Mouse (Mus musculus) 3134 (cell line): ENCODE data around the gene Caprin1.

Experiments
- DNase-seq: peaks from one replicate; pipeline ENCODE4 v3.0.0-alpha.2; 2011; ENCODE audit warnings: low spot score; ENCODE audit not compliant: insufficient read length; ENCODE audit errors: extremely low read depth

Gene Caprin1

GRCm38 (mm10) chr2:103742821-103743220 lies 54.6 kb downstream of the Caprin1 start:
- no peak for DNase-seq

- DNase-seq, result no peak
These were observed 66.0 kb downstream of the Caprin1 start for GRCm38 (mm10) chr2:103731423-103731822.

- no peak for DNase-seq
These were observed 66.5 kb downstream of the Caprin1 start for GRCm38 (mm10) chr2:103730999-103731398.

DNA sequence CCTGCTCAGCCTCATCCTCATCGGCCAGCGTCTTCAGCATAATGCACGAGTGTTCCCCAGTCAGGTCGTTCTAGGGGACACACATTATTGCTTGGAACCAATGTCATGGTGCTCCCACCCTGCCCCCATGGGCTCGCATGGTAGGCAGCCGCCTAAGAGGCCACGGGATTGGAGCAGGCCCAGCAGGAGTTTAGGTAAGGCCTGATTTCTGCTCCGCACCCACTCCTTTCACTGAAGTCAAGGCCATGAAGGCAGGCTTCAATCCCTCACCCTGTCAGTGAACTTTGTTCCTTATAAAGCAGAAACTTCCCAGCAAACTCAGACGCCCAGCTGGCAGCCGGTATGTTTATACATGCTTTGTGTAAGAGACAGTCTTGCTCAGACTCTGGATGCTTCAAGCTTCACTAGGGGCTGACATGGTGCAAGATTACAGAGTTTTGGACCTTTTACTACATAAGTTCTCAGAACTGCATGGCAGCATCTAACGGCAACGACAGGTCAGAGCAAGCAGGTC lies 69.4 kb downstream of the Caprin1 start:
- DNase-seq, result no peak

- DNase-seq, result no peak
These were observed 72.9 kb downstream of the Caprin1 start for GRCm38 (mm10) chr2:103724521-103724920.

DNA sequence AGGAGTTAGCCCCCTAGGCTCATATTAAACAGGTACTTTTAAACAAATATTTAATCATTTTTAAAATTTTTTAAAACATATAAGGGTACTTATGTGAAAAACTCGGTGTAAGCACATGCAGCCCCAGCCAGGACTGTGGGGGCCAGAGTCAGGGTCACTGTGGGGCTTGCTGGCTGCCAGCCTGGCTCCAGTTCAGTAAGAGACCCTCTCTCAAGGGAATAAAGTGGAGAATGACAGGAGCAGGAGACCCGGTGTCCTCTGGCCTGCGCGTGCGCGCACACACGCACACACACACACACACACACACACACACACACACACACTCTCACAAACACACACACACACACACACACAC lies 78.2 kb downstream of the Caprin1 start:
- no peak for DNase-seq

- no peak for DNase-seq
These were observed 78.7 kb downstream of the Caprin1 start for GRCm38 (mm10) chr2:103718594-103719291.

GRCm38 (mm10) chr2:103714412-103714811 lies 83.0 kb downstream of the Caprin1 start:
- DNase-seq, result no peak

DNA sequence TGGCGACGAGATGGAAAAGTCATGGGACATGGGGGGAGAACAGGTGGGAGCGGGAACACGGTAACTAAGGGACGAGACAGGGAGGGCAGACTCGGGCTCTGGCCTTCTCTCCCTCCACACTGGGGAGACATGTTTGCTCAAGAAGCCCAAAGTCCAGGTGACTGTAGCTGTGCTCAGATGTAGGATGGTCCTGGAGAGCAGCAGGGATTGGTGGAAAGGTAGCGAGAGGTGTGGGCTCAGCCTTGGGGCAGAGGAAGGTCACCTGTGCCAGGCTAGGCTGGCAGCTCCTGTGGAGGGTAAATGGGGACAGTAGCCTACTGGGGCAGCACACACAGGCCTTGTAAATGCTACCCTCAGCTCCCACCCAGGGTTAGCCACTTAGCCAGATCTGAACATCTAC lies 83.6 kb downstream of the Caprin1 start:
- no peak for DNase-seq
